8 mouse cellular contexts compared by ENCODE assay signal in the genomic region with DNA sequence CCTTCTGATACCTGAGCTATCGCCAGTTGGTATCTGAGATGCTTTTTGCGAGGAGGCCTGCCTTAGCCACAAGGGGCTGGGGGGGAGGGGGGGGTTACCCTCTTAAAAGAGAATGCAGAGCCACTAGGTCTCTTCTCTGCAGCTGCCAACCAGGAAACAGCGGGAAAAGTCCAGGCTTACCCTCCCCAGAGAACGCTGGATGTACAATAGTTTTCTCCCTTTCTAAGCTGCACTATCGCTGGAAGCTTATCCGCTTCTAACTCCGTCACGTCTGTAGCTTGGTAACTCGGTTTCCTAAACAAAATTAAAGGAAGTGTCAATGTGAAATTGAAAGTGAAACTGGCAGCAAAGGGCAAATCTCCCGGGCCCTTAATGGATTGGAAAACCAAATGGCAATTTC.
A peak's percentile ranks its signal among the peaks of the same experiment; 100 is the strongest.
DNase-seq lines count a peak whose midpoint lies in the region; ATAC-seq and TF ChIP-seq lines count a peak whose summit lies in the region.

No protein-coding gene starts in this region.

- no peak for DNase-seq in layer of hippocampus, adult 2 months (ENCODE audit: low spot score in 2 of 2)
- DNase-seq in layer of hippocampus, adult 18-20 months (ENCODE audit: low spot score in 2 of 2) = no peak
- peak; percentile 46 to 67 for DNase-seq in heart, adult 9 months (ENCODE audit: low spot score in 2 of 2)
- no peak for DNase-seq in midbrain, postnatal 0 days (ENCODE audit: low spot score)
- DNase-seq in layer of hippocampus, adult 8-10 months (ENCODE audit: low spot score in 2 of 2) = no peak
- DNase-seq in urinary bladder, postnatal 14 days (ENCODE audit: low spot score) = no peak

- H3K9me3 ChIP-seq in kidney, embryonic 15.5 days (replicated peaks) = no peaks in the 10 kb centered on the region
- H3K9me3 ChIP-seq in midbrain, postnatal 0 days (ENCODE audit: low read length) = no peaks in the 10 kb centered on the region
- no peaks in the 10 kb centered on the region for H3K9me3 ChIP-seq in forebrain, embryonic 15.5 days

- WGBS in kidney, embryonic 15.5 days = 53% methylated on average over 10 of the region's 10 CpGs
- WGBS in midbrain, postnatal 0 days = 44% methylated on average over 10 of the region's 10 CpGs
- WGBS in forebrain, embryonic 15.5 days = 60% methylated on average over 10 of the region's 10 CpGs

- H3K27ac ChIP-seq in layer of hippocampus, adult 2 months = no peak overlapping the region
- 0 out of 2 replicates have a peak overlapping the region, but pooled peaks have one; percentile 13 for H3K27ac ChIP-seq in kidney, embryonic 15.5 days
- H3K27ac ChIP-seq in midbrain, postnatal 0 days (ENCODE audit: low read depth, low read length) = no peak overlapping the region
- no peak overlapping the region for H3K27ac ChIP-seq in forebrain, embryonic 15.5 days (replicated peaks)

- peak overlapping the region; percentile 27; the same call in 1 of the 2 replicates for H3K4me2 ChIP-seq in kidney, embryonic 15.5 days
- peak overlapping the region; percentile 23 for H3K4me2 ChIP-seq in midbrain, postnatal 0 days (ENCODE audit: low read depth, low read length, poor library complexity, severe bottlenecking)
- no peak overlapping the region for H3K4me2 ChIP-seq in forebrain, embryonic 15.5 days (replicated peaks)

- H3K36me3 ChIP-seq in kidney, embryonic 15.5 days = no peaks in the 10 kb centered on the region
- no peaks in the 10 kb centered on the region for H3K36me3 ChIP-seq in midbrain, postnatal 0 days (ENCODE audit: insufficient read depth, low read length)
- H3K36me3 ChIP-seq in forebrain, embryonic 15.5 days = no peaks in the 10 kb centered on the region

- H3K27me3 ChIP-seq in kidney, embryonic 15.5 days = no peaks in the 10 kb centered on the region
- no peaks in the 10 kb centered on the region for H3K27me3 ChIP-seq in midbrain, postnatal 0 days (ENCODE audit: insufficient read depth, low read length)
- no peaks in the 10 kb centered on the region for H3K27me3 ChIP-seq in forebrain, embryonic 15.5 days

- TF ChIP-seq CTCF in layer of hippocampus, adult 2 months (conservative IDR thresholded peaks at IDR 0.05) = no peak
- no peak for TF ChIP-seq CTCF in midbrain, postnatal 0 days (IDR thresholded peaks at IDR 0.05)

- H3K4me3 ChIP-seq in layer of hippocampus, adult 2 months = peak overlapping the region; percentile 8; the same call in 1 of the 2 replicates
- no peak overlapping the region for H3K4me3 ChIP-seq in kidney, embryonic 15.5 days (replicated peaks)
- H3K4me3 ChIP-seq in midbrain, postnatal 0 days (ENCODE audit: low read depth, low read length) = no peak overlapping the region
- H3K4me3 ChIP-seq in forebrain, embryonic 15.5 days = no peak overlapping the region

- 0 out of 2 replicates have a peak, but pooled peaks cover 3% of the 10 kb centered on the region for H3K4me1 ChIP-seq in kidney, embryonic 15.5 days
- no peaks in the 10 kb centered on the region for H3K4me1 ChIP-seq in midbrain, postnatal 0 days (ENCODE audit: insufficient read depth, low read length)
- H3K4me1 ChIP-seq in forebrain, embryonic 15.5 days = no peaks in the 10 kb centered on the region

- ATAC-seq in kidney, embryonic 15.5 days (replicated peaks; ENCODE audit: low FRiP score) = no peak
- ATAC-seq in midbrain, postnatal 0 days (ENCODE audit: low FRiP score) = no peak
- ATAC-seq in forebrain, embryonic 15.5 days (replicated peaks) = no peak

- H3K9ac ChIP-seq in kidney, embryonic 15.5 days = no peak overlapping the region
- no peak overlapping the region for H3K9ac ChIP-seq in midbrain, postnatal 0 days (replicated peaks; ENCODE audit: low read length, poor library complexity, severe bottlenecking)
- H3K9ac ChIP-seq in forebrain, embryonic 15.5 days (replicated peaks) = no peak overlapping the region

Comparison
In these comparisons a context has a peak if more than half of its experiments do, and no peak if none do; other contexts are left out.
1. DNase-seq: peak in heart, adult 9 months (2 of 2); none in layer of hippocampus, adult 2 months (0 of 2), layer of hippocampus, adult 18-20 months (0 of 2), midbrain, postnatal 0 days (single experiment), layer of hippocampus, adult 8-10 months (0 of 2) and urinary bladder, postnatal 14 days (single experiment).